Mouse (Mus musculus) kidney, postnatal 36 days (tissue): ENCODE results near the gene Ntpcr.
A peak's percentile ranks its signal among the peaks of the same experiment; 100 is the strongest.

Experiments used
- DNase-seq, 2 experiments: peaks; one replicate each; pipeline ENCODE4 v3.0.0; 2021 to 2022; ENCODE audit warnings: mixed read lengths in 2 of 2

Gene Ntpcr

DNA sequence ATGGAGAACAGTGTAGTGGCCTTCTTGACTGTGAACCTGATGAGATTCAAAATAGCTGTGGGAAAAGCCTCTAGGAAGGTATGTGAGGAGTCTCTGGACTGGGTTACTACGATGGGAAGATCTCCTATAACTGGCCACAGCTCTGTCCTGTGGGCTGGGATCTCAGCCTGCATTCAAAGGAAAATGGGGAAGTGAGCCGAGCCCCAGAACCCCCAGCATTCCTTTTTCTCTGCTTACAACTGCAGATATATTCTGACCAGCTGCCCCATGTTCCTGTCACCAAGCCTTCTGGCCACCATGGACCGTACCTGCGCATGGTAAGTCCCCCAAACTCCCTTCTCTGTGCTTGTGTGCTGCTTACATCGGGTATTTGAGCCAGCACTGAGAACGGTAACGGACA lies at the start of gene Ntpcr:
TSS of gene Ntpcr (plus strand) at position 218 of the 400 bp plus-strand sequence.
- DNase-seq: no peak

DNA sequence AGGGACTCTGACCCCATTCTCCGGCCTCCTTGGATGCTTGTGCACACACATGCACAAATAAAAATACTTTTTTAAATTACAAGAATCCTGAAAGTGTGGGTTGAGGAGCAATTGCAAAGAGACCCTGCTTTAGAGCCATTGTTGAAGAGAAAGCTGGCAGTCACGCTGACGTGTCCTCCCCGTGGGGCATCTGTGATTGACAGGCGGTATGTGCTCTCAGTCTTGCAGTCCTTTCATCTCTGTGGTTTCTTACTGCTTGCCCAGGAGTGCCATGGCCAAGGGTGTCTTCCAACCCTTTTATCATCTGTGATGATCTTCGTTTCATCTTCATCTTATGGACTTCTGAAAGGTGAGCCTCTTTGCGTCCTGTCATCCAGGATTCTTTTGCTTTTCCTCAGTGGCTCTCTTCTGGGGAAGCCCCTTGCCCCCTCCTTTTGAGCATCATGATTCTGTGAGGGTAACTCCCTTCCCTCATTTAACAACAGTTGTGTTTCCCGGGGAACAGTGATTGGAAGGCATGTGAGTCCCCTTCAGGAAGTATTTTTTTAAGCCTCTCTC lies 48.8 kb upstream of the Ntpcr start:
- no peak for DNase-seq

DNA sequence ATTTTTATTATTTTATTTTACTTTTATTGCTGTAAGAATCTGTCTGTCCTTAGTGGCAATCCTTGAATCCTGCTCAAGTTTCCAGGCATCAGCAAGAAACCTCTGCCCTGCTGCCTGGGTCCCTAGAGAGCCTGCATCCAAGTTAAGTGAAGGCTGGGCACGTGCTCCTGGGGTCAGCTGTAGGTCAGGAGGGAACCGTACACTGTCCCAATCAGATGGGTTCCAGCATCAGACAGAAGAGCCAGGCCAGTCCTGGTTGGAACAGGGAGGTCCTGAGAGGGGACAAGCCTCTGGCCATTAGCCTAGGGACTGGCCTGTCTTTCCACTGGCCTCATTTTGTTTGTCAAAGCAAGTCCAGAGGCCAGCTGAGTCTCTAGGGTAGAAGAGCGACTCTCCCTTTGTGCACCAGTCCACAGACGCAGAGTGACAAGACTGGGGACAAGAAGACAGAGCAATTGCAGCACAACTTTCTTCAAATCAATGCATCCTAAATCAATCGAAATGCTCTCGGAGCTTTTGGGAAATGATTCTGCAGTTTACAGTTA lies 44.5 kb upstream of the Ntpcr start:
- no peak for DNase-seq

DNA sequence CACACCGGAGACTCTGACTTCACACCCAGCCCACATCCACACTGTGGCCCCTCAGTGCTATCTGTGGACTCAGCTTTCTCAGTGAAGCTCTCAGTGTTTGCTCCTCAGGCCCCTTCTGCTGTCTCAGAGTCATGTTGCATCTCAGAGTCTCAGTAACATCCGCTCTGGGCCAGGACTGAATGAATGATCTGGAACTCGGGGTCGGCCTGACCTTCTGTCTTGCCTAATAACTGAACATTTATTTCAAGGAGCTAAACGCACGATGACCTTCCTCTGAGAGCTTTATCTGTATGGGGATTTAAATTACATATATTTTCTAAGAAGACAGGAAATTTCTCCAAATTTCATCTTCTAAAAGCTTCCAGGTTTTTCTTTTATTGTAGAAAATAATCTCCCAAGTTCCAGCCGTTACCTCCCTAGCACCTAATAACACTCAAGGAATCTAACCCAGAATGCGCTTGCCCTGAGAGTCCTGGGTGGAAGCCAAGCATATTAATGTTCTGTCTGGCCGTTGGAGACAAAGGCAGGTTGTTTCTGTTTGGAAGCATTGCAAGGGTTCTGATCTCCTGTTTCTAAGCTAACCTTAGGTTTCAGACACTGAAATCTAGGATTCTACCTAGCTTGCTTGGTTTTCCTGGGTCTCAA lies 43.4 kb upstream of the Ntpcr start:
- DNase-seq: peak; percentile 60 to 67

DNA sequence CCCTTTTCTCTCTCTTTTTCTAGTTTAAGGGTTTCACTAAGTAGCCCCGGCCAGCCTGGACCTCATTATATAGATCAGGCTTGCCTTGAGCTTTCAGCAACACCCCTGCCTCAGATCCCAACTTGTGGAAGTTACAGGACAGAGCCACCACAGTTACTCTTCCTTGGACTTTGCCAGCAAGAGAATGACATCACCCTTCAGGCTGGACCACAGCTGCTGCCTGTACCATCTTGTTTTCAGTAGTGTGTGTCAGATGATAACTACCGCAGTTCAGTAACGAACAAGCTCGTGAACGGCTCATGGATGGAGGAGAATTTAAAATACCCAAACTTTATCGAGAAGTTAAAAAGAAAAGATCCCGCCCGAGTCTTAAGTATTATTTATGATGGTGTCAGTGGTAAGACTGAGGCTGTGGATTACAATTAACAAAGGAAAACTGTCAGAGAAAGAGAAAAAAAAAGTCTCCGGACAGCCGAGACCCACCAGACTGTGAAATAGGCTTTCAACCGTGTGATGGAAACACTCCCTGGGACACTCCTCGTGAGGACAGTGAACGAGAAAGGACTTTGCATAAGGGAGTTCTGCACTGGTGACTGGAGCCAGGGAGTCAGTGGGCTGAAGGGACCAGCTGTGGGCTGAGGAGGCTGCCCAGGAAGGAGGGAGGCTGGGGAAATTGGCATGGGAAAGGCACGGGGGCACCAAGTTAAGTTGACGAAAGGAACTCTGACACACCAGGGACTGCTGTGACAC lies 39.4 kb upstream of the Ntpcr start:
- DNase-seq: no peak

DNA sequence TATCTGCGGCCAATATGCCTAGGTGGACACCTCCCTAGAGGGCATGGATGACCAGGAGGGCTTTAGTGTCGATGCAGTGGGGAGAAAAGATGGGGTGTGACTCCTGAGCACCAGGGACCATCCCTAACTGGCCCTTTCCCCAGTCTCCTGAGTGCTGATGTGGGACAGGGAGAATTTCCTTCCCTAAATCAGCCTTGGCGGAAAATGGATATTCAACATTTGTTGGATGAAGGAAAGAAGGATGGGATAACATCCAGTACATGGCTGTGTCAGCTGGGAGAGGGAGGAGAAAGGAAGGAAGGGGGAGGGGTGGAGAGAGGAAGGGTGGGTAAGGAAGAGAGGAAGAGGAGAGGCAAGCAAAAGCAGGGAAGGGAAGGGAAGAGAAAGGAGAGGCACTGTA lies 38.8 kb upstream of the Ntpcr start:
- DNase-seq: no peak

DNA sequence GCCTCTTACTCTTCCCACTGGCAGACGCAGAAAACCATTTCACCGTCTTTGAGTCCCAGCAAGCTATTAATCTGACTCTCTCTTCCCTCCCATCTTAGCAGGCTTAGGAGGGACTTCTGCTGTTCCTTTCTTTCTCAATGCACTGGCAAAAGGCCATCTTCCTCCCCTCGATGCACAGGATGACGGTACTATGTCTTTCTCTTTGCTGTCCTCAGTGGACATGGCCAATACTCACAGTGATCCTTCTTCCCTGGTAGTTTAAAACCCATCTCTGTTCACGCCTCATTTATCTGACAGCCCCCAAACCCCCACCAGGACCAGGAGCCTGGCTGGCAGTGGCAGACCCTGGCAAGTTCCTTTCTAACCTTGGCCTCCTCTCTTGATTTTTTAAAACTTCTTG lies 37.3 kb upstream of the Ntpcr start:
- no peak for DNase-seq

DNA sequence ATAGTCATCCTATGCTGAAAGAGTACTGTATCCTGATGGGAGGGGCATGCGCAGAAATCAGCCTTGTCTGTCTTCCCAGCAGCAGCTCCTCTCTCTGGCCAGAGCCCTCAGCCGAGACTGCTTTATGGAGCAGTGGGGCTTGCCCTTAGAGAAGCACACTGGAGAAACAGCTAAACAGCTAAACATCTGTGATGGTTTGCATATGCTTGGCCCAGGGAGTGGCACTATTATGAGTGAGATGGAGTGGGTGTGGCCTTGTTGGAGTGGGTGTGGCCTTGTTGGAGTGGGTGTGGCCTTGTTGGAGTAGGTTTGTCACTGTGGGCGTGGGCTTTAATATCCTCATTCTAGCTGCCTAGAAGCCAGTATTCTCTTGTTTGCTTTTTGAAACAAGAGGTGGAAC lies 36.6 kb upstream of the Ntpcr start:
- DNase-seq: no peak

DNA sequence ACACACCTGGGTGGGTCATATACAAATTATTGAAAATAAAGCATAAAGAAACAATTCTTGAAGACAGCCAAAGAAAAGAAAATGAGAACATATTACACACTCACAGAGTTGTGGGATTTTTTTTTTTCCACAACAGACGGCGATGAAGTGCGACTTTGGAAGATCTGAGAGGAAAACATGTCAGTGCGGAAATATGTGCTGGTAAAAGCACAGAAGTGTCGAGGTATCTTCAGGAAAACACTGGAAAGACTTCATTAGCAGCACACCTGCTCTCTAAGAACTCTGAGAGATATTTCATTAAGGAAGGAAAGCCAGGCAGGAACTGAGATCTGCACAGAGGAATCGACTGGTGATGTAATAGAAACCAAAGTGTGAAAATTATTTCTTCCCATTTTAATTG lies 33.8 kb upstream of the Ntpcr start:
- no peak for DNase-seq

DNA sequence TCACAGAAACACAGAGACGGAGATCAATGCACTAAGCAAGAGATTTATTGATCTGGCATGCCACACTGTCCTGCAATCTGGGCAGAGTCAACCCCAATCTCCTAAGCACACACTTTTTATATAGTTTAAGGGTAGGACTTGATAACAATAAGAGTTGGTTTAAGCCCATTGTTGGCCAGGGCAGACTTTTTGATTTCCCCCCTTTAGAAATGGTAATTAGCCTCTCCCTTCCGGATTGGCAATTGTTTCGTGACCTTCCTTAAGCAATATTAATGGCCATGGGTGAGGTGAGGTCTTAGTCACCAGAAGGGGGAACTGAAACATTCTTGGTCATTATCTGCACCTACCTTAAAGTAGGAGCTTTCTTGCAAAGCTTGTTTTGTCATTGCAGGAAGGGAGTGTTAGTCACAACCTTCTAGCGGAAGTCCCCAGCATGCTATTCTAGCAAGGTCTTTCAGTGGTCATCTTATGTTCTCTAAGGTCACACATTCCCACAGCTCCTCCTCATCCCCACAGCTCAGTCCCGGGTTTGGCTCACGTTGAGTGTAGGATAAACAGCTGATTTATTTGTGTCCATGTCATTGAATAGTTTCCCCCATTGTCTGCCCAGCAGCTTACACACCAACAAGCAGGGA lies 30.3 kb upstream of the Ntpcr start:
- DNase-seq: no peak

DNA sequence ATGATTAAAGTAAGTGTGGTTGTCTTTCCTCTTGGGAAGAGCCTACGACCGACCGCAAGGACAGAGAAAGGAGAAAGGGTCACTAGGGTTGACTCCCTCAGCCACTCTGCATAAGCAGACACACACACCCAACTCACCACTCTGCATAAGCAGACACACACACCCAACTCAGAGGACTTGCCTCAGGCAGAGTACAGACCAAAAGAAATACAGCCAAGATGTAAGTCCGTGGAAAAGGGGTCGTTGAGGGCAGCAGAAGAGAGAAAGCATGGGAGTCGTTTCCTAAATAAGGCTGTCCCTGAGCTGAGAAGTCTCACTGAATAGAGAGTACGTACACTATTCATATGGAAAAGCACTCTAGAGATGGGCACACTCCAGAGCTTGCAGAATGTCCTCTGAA lies 29.4 kb upstream of the Ntpcr start:
- DNase-seq: no peak

DNA sequence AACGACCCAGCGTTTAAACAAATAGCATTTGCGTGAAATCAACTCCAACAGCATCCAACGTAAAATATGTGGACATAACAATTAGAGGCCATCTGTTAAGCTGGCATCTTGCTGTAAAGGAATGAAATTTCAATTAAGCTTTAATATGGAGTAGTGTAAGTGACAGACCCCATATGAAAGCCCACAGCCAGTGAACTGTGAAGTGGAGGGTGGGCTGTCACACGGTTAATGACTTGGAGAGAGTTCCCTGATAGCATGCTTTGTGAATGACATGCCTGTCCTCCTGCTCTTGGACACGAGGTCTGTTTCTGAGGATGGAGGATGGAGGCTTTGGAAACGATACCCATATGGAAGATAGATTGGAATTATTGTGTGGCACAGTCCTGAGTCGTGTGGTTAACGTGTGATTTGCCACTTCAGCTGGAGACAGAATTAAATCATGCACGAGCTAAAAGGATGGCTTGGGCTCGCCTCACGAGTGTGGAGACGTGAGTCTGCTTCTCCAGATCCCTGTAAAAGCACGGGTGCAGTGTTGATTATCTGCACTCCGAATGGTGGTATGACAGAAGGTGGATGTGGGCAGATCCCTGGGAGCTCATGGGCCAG lies 26.8 kb upstream of the Ntpcr start:
- DNase-seq: no peak

DNA sequence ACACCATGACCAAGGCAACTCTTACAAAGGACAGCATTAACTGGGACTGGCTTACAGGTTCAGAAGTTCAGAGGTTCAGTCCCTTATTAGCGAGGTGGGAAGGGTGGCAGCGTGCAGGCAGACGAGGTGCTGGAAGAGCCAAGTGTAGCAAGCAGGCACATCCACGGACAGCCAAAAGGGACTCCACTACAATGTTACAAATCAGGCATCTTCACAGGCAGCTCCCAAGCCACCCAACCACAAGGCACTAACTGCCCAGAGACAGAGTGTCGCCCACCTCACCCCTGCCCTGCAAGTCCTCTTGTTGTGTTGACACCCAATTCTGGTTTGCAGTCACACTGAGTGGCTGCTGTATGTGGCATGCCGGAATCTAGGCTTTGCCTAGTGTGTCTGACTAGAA lies 25.3 kb upstream of the Ntpcr start:
- DNase-seq: no peak

DNA sequence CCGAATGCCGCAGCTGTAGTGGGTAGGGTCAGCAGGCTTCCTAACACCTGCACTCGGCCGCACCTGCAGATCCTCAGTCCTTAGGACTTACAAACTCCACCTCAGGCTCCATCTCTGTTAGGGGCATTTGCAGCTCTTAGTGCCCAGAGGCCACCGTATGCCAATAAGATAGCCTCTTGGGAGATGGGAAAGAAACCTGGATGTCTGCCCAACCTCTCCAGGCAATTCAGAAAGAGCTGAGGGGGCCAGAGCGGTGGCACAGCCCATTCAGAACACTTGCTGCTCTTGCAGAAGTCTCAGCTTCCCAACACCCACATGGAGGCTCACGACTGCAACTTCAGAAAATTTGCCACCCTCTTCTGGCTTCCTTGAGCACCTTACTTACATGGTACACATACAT lies 23.9 kb upstream of the Ntpcr start:
- no peak for DNase-seq

DNA sequence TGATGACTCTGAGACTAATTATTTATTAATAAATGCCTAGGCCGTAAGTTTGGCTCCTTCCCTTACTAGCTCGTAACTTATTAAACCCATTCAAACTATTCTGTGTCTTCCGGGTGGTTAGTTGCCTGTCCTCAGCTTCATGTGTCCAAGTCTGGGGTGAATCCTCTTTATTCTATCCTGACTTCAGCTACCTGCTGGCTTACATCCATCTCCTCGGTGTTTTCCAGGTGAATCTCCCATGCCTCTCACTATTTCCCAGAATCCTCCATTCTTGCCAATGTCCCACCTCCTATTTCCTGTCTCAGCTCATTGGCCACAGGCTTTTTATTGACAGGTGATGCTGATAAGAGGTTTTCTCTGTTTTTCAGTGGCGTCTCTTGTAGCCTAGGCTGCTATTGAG lies 20.6 kb upstream of the Ntpcr start:
- DNase-seq: peak; percentile 22 to 43

DNA sequence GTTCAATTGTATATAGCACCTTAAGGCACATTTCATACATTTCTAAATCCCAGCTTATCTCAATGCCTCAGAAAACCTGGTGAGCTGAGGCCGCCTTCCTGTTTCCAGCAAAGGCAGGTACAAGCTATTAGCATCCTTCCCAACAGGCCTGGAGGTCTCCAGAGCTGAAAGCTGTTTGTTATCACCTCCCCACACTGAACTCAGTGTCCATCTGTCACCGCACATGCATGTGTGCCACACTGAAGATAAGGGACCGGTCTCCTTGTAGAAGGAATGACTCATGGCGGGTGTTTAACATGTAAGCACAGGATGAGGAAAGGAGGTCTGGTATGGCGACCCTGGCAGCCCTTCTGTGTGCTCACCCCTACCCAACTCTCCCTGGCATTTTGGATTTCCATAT lies 18.2 kb upstream of the Ntpcr start:
- no peak for DNase-seq

DNA sequence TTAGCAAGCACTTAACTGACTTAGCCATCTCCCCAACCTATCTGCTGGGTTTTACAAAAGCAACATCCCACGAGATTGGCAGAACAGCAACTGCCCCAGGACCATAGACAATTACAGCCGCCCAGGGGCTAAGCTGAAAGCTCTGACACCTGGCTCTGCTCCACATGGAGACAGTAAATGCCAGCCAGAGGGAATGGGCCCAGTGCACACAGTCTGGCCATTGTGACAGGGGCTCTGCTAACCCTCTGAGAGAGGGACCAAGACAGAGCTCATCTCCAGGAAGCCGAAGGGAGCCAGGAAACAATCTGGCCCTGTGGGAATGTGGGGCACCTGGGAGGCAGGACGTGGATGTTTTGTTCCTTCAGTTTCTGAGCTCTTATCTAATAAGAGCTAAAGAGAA lies 13.6 kb upstream of the Ntpcr start:
- no peak for DNase-seq

DNA sequence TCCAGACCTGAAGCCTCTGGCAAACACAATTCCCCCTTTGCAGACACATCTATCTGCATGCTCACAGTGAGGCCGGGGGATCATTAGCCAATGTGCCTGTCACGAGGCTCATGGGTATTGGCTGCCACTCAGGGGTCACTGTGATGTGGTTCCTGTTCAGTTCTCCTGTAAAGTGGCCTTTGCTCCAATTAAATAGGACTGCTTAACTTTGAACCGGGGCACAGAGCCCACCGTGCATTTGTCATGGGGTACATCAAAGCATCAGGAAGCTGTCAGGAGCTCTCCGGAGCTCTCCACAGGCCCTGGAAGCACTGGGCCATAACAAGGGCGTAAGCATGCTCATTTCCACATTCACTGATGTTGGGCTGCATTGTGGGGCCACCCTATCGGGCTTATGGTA lies 13.2 kb upstream of the Ntpcr start:
- DNase-seq: peak; percentile 48 to 59

DNA sequence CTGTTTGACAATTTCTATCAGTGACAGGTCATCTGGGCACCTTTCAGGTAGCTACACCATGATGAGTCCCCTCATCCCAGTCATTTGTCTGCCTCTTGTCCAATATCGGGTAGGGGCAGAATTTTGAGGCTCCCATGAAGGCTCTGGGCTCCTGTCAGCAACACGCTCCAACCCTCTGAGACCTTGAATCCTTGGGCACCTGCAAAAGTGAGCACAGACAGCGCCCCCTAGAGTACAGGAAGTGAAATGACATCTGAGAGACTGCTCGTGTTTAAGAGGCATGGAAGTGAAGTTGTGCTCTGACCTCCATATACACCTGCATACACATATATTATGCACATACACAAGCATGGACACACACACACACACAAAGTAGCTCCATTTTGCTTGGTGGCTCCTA lies 10.8 kb upstream of the Ntpcr start:
- DNase-seq: no peak

DNA sequence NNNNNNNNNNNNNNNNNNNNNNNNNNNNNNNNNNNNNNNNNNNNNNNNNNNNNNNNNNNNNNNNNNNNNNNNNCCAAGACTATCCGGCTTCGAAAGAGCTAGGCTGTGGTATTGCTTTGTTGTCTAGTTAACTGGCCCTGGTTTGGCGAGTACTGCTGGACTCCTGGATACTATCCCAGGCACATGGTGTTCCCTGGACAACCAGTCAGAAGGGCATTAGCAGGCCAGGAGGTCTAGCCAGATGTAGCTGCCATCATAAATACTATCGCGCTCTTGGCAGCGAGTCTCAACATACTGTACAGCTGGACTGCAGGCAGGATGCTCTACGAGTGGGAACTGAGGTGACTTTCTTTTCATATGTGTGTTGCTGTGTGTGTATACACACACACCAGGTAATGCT lies 7.1 kb upstream of the Ntpcr start:
- DNase-seq: peak; percentile 66 to 67

DNA sequence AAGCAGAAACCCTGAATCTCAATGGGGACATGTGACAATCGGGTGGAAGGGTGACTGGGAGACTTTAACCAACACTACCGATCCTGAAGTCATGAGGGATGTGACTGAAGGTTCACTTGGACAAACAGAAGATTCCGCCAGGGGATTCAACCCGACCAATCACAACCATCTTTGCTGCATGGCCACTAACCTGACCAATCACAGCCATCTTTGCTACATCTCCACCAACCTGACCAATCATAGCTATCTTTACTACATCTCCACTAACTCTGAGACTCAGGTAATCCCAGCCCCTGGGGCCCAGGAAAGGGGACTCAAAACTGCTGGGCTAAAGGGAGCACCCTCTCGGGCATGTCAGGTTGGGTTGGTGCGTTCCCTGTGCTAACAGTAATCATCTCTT lies 6.3 kb upstream of the Ntpcr start:
- no peak for DNase-seq

DNA sequence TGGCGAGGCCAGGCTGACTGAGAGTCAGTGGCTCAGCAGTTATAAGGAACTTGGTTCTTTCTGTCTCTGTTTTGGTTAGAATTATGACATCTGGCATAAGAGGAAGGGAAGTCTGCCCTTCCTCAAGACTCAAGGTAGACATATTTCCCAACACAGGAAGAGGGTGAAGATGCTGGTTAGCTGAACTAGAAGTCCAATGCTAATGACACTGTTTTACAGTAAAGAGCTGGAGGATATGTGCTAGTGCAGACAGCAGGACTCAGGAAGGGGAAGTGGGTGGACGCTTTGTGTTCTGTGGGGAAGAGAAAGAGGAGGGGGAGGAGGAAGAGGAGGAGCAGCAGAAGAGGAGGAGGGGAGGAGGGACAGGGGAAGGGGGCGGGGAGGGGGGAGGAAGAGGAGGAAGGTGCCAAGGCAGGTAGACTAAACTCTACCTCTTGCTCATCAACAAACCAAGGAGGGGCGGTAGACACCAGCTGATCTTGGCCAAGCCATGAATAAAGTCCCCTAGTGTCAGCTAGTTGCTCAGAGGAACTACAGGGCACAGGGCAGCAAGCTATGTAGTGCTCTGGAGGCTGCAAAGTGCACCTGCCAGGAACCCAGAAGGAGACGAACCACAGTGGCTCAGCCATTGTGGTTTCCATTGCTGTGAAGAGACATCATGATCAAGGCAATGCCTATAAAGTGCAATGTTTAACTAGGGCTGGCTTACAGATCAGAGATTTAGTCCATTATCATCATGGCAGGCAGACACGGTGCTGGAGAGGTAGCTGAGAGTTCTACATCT lies 4.5 kb upstream of the Ntpcr start:
- peak in 1 of 2 experiments; percentile 26 for DNase-seq
